Mouse (Mus musculus) hindbrain, embryonic 11.5 days (tissue): ENCODE measurements at regions not wholly inside any gene's neighbourhood (a gene's known extent, or its start where the extent isn't known, plus 50 kb on each side); places are given as distances from the start of the nearest gene placed in this dataset.

Experiments used
- ATAC-seq: fragments of 200-750 bp; cut with Nextera tagmentation; 2 replicates; pipeline ENCODE4 v1.8.0; 2017; ENCODE audit warnings: mild to moderate bottlenecking, moderate TSS enrichment, moderate library complexity; ENCODE audit not compliant: low FRiP score
- DNase-seq: peaks from one replicate; pipeline ENCODE4 v3.0.0-alpha.2; 2015; ENCODE audit warnings: low spot score
- H3K27ac ChIP-seq: fragments of 300-500 bp; sonication (generic); 2 replicates; pipeline ENCODE4 v1.5.1; 2014; ENCODE audit warnings: mild to moderate bottlenecking, low read depth, low read length
- H3K27me3 ChIP-seq: fragments of 300-500 bp; sonication (generic); 2 replicates; pipeline ENCODE4 v1.6.1; 2014; ENCODE audit warnings: mild to moderate bottlenecking, low read length, moderate library complexity, mixed read lengths; ENCODE audit not compliant: control insufficient read depth, insufficient read depth
- H3K36me3 ChIP-seq: fragments of 300-500 bp; sonication (generic); 2 replicates; pipeline ENCODE4 v1.6.1; 2014; ENCODE audit warnings: mild to moderate bottlenecking, low read length, moderate library complexity, mixed read lengths; ENCODE audit not compliant: control insufficient read depth, insufficient read depth
- H3K4me1 ChIP-seq: fragments of 300-500 bp; sonication (generic); replicated peaks from 2 replicates; pipeline ENCODE4 v1.6.1; 2014; ENCODE audit warnings: low read length, mixed read lengths; ENCODE audit not compliant: control insufficient read depth, insufficient read depth
- H3K4me2 ChIP-seq: fragments of 300-500 bp; sonication (generic); replicated peaks from 2 replicates; pipeline ENCODE4 v1.6.1; 2014; ENCODE audit warnings: mild to moderate bottlenecking, low read depth, low read length
- H3K4me3 ChIP-seq: fragments of 300-500 bp; sonication (generic); 2 replicates; pipeline ENCODE4 v1.5.1; 2014; ENCODE audit warnings: low read depth, low read length
- H3K9ac ChIP-seq: fragments of 300-500 bp; sonication (generic); 2 replicates; pipeline ENCODE4 v1.6.1; 2014; ENCODE audit warnings: low read depth, low read length
- H3K9me3 ChIP-seq: fragments of 300-500 bp; sonication (generic); 2 replicates; pipeline ENCODE4 v1.6.1; 2016; ENCODE audit warnings: low read length; ENCODE audit not compliant: control insufficient read depth
- whole genome bisulfite sequencing: fragments of 180-500 bp; shearing (Covaris S2); extraction: QIAGEN DNeasy Blood & Tissue Kit; methylation state at CpG from one replicate; pipeline ENCODE4 v1.1.7; 2014; 5-methylcytosine and 5-hydroxymethylcytosine counted together

DNA sequence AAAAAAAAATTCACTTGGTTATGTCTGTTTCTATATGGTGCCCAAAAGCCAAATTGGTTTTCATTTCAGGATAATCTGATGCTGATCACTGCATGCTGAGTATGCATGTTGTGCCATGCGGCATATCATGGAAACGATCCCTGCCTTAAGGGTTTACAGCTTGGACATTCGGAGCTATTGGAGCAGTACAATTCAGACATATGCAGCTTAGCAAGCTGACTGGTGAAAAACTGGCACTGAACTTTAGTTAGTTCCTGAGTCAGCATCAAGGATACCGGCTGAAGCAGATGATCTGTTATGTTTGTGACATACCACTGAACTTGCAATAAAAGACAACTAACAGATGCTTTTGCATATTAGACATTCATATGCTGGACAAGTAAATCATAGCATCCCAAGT, 356.1 kb downstream of the Slitrk1 start:
- WGBS, result 93% methylated on average over 4 of the region's 4 CpGs
- no peak for DNase-seq

DNA sequence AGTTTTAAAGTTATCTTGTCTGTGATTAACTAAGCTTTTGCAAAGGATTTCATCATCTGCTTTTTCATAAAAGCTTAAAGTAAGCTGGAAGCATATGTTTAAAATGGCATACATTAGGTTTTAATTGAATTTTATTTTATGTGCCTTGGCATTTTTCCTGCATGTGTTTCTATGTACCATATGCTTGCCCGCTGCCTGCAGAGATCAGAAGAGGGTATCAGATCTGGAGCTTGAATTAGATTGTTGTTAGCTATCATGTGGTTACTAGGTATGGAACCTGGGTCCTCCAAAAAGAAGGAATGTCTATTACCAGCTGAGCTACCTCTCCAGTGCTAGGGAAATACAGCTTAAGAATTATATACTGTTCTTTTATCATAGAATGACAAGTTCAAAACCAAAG, 358.4 kb downstream of the Slitrk1 start:
- no peaks in the 10 kb centered on the region for H3K9me3 ChIP-seq

More for the DNA sequence above, 356.1 kb downstream of the Slitrk1 start:
- no peaks in the 10 kb centered on the region for H3K9me3 ChIP-seq
- no peaks in the 10 kb centered on the region for H3K36me3 ChIP-seq
- no peaks in the 10 kb centered on the region for H3K4me1 ChIP-seq
- H3K27ac ChIP-seq, result no peak overlapping the region
- H3K4me2 ChIP-seq, result no peak overlapping the region
- H3K9ac ChIP-seq, result no peak overlapping the region
- H3K27me3 ChIP-seq, result no peaks in the 10 kb centered on the region
- H3K4me3 ChIP-seq, result no peak overlapping the region
- no peak for ATAC-seq

GRCm38 (mm10) chr14:108531401-108531800, 382.6 kb downstream of the Slitrk1 start:
- Histone ChIP-seq H3K36me3 (no peaks in the 10 kb centered on the region), H3K9ac (no peak overlapping the region), H3K9me3 (no peaks in the 10 kb centered on the region), H3K4me2 (no peak overlapping the region), H3K27me3 (no peaks in the 10 kb centered on the region), H3K27ac (no peak overlapping the region), H3K4me1 (no peaks in the 10 kb centered on the region), H3K4me3 (no peak overlapping the region)
- ATAC-seq, result peak; percentile 52; the same call in 1 of the 2 replicates
- WGBS, result 90% methylated on average over 1 of the region's 1 CpGs
- no peak for DNase-seq

More for the DNA sequence above, 358.4 kb downstream of the Slitrk1 start:
- Histone ChIP-seq H3K9ac (no peak overlapping the region), H3K4me1 (no peaks in the 10 kb centered on the region), H3K4me3 (no peak overlapping the region), H3K4me2 (no peak overlapping the region), H3K27me3 (no peaks in the 10 kb centered on the region), H3K27ac (no peak overlapping the region), H3K36me3 (no peaks in the 10 kb centered on the region)
- 87% methylated on average over 1 of the region's 1 CpGs for WGBS
- DNase-seq (no peak), ATAC-seq (no peak)

GRCm38 (mm10) chr14:108530554-108530953, 383.4 kb downstream of the Slitrk1 start:
- WGBS, result 38% methylated on average over 1 of the region's 1 CpGs
- no peak overlapping the region for H3K27ac ChIP-seq
- H3K9ac ChIP-seq, result no peak overlapping the region
- no peaks in the 10 kb centered on the region for H3K27me3 ChIP-seq
- no peaks in the 10 kb centered on the region for H3K4me1 ChIP-seq
- no peak overlapping the region for H3K4me2 ChIP-seq
- no peak overlapping the region for H3K4me3 ChIP-seq
- DNase-seq (no peak), ATAC-seq (peak; percentile 48; the same call in 1 of the 2 replicates)
- no peaks in the 10 kb centered on the region for H3K36me3 ChIP-seq
- H3K9me3 ChIP-seq, result no peaks in the 10 kb centered on the region

- WGBS, result 75% methylated on average over 2 of the region's 2 CpGs
- H3K4me3 ChIP-seq, result no peak overlapping the region
- no peaks in the 10 kb centered on the region for H3K36me3 ChIP-seq
- H3K4me1 ChIP-seq, result no peaks in the 10 kb centered on the region
- H3K27ac ChIP-seq, result no peak overlapping the region
- H3K9ac ChIP-seq, result no peak overlapping the region
- no peak for ATAC-seq
- no peak overlapping the region for H3K4me2 ChIP-seq
- no peaks in the 10 kb centered on the region for H3K27me3 ChIP-seq
- no peaks in the 10 kb centered on the region for H3K9me3 ChIP-seq
- no peak for DNase-seq
Observed at GRCm38 (mm10) chr14:108520914-108521313, 393.0 kb downstream of the Slitrk1 start.
